Mouse (Mus musculus) cerebellum, postnatal 4 days (tissue): ENCODE measurements around the gene Etnk2.

Experiments used
- DNase-seq, 2 experiments: peaks; one replicate each; pipeline ENCODE4 v3.0.0; 2022; ENCODE audit warnings: low spot score in 2 of 2, mixed read lengths in 1 of 2

The Etnk2 gene

DNA sequence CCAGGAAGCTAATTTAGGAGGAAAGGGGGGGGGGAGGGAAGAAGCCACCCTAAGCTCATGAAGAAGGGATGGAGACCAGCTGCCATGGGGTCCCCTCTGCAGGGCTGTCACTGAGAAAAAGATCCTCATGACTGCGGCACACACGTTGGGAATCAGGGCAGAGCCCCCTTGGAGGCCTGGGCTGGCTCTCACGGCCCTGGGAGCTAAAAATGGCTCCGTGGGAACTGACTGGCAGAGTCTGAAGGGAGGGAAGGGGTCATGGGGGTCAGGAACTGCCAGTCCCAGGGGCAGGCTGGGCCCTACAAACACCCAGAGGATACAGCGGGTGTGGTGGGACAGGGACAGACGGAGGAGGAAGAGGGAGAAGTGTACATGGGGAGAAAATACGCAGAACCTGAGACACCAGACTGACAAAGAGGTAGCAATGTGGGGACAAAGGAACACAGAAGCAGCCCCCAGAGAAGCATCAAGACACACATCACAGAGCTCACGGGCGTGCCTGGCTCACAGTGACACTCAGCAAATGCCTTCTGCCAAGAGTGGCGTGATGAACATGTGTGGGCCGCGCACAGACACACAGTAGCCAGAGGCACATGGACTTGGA, 19.3 kb downstream of the Etnk2 start:
- DNase-seq = no peak

DNA sequence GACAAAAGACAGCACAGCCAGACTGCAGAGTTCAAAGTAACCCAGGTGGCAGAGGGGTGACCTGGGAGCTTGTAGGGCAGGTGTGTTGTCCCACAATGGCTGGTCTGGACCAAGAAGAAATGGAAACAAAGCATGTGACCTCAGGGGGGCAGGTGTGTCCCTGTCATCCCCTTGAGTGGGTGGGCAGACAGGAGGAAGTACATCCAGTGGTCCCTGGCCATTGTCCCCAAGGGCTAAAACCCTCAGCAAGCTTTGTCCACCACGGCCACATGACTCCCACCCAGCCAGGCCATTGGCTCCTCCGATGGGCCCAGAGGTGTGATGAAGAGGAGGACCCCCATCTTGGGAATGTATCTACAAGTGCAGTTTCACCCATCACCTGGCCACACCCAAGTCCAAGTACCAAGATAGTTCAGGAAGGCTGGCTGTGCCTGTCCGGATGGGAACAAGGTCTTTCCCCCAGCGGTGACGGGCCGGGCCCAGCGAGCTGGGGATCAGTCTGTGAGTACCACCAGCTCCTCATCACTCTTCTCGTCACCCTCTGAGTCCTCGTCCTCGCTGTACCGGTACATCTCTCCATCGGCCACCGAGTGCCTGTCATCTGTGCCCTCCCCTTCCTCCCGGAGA, 19.9 kb downstream of the Etnk2 start:
- DNase-seq = no peak

DNA sequence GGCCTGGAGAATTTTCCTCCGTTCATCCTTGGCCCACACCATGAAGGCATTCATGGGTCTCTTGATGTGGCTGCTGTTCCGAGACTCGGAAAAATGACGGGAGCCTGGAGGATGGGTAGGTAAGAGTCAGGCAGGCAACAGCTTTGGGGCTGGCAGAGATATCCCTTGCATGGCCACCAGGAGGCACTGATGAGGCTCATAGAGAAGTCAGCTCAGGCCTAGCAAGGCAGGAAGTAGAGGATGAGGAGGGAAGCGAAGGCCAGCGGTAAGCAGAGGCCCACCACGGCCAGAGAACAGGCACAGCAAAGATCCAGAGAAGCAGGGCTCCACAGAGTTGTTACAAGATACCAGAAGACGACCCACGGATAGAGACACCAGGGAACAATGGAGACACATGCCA, 22.1 kb downstream of the Etnk2 start:
- peak; percentile 68 to 78 for DNase-seq

DNA sequence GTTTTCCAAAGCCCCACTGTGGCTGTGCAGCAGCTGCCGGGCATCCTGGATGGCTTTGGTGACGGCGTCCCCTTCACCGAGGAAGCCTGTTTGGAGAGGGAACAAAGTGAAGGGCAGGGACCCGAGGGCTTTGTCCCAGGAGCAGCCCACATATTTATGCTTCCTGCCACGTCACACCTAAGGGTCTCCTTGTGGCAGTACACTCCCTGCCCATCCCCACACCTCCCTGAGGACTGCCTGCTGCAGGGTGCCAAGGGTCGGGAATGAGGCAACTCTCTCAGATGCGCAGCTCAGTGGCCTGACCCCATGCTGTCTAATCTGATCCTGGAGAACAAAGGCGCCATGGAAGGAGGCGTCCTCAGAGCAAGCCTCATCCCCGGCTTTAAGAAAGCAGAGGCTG, 22.8 kb downstream of the Etnk2 start:
- DNase-seq = no peak

DNA sequence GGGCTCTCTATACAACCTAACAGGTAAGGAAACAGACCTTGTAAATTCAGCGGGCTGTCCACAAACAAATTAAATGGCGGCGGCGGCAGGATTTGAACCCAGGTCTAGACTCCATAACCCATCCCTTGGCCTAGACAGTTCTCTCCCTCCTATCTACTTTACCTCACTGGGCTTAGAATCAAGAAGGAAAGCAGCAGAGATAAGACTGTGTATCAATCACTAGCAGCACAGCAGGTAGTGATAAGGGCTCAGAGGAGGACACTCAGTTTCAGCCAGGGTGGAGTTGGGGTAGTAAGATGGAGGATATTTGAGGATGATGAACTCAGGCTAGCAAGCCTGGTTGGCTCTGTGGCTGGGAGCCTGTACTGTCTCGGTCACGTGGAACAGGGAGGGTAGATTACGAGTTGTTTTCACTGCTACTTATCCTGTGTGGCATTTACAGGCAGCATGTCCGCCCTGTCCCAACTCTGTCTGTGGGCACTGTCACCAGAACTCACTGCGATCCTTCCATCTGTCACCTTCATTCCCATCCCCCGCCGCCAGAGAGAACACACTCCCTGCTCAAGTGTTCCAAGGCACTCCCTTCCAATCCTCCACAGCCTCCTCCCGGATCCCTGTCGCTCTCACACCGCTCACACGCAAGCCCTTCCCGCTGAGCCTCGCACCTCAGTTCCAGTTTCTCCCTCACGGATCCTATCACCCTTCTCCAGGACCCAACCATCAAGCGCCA, 24.3 kb downstream of the Etnk2 start:
- no peak for DNase-seq

DNA sequence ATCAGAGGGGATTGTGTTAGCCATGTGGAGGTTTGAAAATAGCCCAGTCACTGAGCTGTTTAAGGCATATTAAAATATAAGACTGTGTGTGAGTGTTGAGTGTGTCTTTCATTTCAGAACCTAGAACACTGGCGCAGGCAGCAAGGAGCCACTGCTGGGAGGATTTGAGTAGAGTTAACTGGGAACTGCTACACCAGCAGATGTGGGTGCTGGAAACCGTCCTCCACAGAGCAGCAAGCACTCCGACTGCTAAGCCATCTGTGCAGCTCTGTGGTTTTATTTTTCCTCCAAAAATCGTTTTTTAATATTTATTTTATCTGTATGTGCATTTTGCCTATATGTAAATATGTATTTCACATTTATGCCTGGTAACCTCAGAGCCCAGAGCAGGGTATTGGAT, 31.3 kb downstream of the Etnk2 start:
- DNase-seq = no peak

DNA sequence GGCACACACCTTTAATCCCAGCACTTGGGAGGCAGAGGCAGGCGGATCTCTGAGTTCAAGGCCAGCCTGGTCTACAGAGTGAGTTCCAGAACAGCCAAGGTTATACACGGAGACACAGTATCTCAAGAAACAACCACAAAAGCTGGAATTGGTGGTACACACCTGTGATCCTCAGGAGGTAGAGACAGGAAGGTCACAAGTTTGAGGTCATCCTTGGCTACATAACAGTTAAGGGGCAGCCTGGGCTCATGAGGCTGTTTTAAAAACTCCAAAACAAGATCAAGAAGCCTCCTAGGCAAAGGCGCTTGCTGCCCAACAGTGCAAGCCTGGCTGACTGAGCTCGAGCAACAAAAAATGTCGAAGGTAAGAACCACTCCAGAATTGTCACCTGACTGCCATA, 33.3 kb downstream of the Etnk2 start:
- no peak for DNase-seq

DNA sequence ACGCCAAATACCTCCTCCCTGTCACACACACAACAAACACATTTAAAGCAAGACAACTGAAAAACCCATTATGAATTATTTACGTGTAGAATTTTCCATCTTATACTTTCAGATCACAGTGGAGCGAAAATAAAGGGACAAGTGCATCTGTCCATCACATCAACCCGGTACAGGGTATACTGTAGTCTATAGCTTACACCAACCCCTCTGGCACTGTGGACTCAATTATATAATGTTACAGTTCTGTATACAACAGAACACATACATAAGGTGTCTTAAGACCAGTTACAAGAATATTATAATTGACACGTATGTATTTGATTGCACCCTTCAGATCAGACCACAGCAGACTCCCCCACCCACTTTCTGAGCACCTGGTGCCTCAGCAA, 33.7 kb downstream of the Etnk2 start:
- no peak for DNase-seq

DNA sequence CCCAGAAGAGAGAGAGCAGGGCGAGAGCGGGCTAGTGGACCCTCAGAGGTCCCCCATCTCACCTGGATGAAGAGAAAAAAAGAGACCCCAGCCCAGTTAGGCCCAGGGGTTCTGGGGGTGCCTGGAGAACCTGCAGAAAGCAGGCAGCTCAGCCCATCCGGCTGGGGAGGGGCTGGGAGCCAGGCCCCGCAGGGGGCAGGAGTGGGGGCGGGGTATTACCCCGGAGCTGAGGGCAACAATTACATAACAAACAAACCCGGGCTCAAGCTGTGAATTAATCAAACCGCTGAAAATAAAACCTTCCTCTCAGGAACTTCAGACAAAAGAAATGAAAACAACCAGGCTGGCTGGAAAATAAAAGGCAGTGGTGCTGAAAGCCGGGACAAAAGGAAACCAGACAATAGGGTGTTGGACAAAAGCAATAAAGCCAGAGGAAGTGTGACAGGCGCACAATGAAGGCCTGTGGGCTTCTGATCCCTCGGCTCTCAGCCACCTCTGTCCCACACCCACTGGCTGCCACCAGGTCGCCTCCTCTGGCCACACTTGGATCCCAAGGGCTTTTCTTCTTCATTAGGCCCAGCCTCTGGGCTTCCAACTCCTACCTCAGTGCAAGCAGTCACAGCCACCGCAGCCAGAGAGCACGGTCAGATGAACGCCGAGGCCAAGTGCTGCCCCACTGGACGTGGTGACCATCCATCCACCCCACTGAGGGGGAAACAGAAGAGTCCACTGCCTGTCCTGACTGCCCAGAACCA, 34.3 kb downstream of the Etnk2 start:
- DNase-seq = no peak

DNA sequence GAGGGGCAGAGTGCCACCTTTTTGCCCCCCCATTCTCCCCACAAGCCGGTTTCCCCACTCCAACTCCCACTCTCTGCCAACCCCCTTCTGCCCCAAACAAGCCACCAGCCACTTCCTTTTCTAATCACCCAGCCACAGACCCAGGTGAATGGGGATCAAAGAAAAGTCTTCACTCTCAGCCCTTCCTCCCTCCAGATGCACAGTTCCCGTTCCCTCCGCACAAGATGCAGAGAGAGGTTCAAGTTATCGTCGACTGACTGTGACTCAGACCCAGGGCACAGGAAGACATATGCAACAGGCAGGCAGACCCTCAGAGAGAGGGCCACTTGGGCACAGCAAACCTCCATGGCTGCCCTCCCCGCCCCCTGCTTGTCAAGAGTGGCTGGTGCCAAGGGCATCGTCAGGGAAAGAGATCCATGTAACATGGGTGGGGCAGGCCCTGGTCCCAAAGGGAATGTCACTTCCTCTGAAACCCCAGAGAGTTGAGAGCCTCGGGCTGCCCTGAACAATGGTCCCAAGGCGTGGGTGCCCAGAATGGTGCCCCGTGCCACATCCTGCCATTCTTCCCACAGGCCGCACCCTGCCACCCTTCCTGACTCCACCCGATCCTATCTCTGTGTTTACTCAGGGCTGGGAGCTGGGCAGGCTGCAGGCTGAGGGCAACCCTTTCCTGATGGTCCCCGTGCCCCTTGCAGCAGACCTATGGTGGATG, 36.8 kb downstream of the Etnk2 start:
- no peak for DNase-seq

DNA sequence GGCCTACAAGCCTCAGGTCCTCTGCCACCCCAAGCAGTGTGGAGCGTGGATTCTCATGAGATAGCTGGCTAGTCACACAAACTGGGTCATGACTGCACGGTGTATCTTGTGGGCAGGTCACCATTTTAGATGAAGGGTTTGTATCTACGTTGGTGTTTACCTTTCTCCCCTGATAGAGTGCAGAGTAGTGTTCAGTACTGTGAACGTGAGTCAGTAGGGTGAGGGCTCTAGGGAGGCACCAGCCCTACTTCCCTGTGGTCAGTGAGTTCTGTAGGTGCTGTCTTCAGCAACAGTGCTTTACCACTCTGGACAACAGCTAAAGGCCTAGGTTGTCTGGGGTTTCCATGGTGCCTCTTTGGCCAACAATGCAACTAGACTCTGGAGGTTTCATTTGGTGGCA, 40.6 kb downstream of the Etnk2 start:
- DNase-seq = no peak

DNA sequence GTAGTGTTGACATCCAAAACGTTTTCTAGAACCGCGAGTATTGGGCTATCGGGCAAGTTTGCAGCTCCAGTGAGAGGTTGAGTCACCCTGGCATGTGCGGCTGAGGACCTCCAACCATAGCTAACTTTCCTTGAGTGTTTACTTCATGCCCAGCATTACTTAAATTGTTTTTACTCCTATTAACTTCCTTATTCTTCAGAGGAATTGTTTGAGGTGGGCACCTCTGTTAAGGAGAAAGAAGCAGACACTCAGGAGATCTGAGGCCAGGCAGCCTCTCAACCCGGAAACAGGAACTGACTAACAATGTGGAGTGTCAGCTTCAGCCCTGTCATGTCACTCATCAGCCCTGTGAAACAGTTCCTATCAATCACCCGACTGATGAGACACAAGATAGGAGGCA, 43.2 kb downstream of the Etnk2 start:
- DNase-seq = no peak

DNA sequence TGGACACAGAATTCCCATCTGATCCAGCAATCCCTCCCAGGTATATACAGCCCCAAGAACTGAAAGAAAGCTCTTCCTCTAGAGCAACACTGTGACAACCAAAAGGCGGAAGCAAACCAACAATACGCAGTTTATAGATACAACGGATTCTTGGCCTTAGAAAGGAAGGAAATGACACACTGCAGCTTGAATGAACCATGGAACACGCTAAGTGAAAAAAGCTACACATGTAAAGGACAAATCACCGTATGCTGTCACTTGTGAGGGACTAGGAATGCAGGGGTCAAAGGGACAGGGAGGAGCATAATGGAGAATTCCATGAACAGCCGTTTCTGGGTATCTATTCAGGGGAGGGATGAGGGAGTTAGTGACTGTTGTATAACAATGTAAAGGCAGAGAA, 44.1 kb downstream of the Etnk2 start:
- DNase-seq = no peak

DNA sequence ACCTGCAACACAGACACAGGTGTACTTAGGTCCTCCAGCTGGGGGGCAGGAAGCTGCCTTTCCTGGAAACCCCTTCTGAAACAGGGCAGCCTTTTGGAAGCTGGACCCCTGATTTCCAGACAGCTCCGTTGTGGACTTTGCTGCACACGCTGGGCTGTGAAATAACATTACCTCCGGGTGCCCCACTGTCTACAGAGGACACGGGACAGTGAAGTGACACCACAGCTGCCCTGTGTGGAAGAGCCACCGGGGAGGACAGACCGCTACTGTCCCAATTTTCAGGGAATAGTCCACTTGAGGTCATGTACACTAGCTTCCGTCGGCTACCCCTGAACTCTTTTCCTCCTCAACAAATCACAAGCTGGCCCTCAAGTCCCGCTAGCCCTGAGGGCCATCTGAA, 44.9 kb downstream of the Etnk2 start:
- DNase-seq = no peak

DNA sequence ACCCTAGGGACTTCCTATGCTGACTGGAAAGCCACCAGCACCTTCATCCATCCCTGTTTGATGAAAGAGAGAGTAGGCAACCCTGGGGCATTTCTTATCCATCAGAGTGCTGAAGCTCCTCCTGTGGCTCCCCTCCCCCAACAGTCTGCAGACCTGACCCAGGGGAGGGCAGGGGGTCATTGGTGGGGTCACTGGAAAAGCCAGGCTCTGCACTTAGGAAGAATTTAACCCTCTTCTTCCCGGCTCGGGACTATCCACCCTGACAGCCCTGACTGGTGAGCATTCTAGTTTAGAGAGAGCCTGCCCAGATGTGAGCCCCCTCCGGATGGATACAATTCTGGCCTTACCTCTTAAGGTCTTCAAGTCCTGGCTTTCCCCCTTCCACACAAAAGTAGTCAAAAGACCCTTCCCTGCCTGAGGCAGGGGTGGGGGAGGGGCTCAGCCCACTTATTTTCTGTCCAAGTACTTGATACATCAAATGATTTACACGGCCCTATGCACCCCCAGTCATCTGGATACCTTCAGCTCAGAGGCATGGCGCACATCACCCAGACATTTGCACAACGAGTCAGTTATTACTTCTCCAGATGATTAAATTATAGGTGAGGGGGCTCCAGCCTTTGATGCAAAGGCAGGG, 45.6 kb downstream of the Etnk2 start:
- no peak for DNase-seq

DNA sequence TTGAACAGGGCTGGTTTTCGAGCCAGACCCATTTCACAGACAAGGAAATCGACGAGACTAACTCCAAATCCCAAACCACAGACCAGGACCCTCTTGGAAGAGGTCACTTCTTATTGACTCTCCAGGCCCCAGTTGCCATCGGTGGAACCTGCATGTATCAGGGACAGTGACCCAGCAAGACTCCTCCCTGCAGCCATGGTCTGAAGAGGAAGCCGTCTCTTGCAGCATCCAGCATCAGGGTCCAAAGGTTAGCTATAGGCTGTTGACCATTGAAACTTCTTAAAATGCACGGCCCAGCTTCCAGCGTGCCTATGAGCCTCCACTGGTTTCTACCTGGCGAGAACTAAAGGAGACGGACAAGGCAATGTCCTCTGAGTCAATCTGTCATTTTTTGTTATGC, 46.4 kb downstream of the Etnk2 start:
- DNase-seq = no peak

DNA sequence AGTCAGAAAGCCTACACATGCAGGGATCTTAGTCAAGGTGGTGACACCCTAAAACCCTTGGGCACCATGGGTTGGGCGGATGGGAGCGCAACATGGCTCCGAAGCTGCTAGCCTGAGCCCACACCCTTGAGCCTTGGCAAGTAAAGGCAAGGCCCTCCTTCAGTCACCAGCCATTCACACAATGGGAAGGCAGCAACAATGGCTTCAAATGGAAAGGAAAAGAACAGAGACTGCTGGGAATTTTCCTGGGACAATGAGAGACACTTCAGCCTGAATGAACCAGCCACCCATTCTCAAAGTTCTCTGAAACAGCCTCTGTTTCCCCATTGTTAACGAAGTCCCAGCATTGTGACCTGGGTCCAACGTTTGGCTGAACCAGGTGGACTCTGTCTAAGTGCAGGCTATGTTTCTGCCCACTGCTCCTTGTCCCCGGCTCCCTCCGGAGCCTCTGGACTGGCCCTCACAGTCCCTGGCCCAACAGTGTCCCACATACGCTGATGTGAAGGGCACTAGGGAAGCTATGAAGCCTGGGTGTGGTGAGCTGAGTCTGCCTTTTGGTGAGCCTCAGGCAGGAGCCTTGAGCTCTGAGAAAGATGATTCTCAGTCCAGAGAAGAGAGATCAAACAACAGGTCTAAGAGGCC, 48.3 kb downstream of the Etnk2 start:
- no peak for DNase-seq

DNA sequence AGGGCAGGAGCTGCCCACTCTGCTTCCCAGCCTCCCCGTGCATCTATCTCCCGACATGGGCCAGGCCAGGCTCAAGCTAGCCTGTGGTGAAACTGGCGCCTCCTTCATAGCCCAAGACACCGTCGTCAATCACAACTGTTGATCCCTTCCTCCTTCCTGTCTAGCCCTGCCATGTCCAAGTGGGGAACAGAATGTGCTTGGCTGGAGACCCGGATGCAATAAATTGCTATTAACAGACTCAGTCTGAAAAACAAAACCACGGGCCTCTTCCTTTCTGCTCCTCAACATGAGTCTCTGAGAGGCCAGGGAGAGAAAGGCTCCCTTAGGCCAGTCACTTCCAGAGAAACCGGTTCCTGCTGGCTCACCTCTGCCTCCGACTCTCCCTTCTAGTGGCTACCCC, 49.6 kb downstream of the Etnk2 start:
- no peak for DNase-seq

DNA sequence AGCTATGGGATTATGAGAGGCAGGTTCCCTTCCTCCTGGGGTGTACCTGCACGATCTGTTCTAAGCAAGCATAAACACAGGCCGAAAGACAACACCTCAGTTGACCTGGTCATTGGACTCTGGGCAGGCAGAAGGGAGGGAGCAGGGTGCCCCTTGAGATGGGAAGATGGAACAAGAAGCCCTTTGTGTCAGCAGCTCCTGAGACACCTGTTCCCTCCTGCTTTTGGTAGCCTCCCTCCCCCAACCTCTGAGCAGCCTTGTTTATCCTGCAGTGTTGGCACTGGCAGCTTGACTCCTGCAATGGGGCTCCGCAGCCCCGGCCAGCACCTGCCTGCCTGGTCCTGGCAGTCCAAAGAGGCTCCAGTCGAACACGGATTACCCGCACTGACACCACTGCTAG, 51.7 kb downstream of the Etnk2 start:
- DNase-seq = no peak

DNA sequence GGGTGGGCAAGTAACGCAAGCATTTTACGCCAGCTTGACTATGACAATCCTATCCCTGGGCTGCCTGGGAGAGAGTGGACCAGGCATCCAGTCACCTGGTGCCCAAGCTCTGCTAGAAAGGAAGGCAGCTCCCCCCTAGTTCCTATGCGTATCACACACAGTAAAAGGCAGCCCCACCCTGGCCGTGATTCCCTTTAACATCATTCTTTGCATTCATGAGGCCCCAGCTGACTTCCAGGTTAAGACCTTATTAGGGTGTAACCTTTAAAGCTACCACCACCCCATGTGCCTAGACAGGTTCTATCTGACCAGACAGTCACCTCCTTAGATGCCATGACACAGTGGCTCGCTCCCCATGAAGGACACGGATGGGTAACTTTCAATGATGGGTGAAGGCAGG, 52.1 kb downstream of the Etnk2 start:
- no peak for DNase-seq

DNA sequence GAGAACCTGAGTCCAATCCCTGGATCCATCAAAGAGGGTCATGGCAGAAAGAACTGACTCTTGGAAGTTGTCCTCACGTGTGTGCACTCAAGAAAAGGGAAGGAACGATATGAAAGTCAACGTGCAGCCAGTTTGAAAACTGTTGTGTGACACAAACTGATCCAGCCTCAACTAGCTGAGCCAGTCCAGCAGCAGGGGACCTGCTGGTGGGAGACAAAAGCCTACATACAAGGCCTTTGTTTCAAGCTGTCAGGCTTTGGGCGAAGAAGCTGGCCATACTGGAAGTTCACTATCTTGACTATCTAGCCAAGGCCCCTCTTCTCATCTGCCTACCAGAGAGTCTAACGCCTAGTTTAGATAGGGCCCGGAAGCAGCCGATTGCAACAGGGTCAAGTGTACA, 53.1 kb downstream of the Etnk2 start:
- DNase-seq = no peak
